Mouse (Mus musculus) liver, postnatal 0 days (tissue): ENCODE results near the gene Cldn14.

Source experiments
- CTCF ChIP-seq: sonication (generic); IDR thresholded peaks from 2 replicates; pipeline ENCODE4 v1.5.1; 2016; ENCODE audit warnings: antibody characterized with exemption, low read depth
- EP300 ChIP-seq: IDR thresholded peaks from 2 replicates; pipeline ENCODE4 v1.6.1; 2016; ENCODE audit warnings: antibody characterized with exemption, low read depth, mild to moderate bottlenecking

- peak; percentile 62 for TF ChIP-seq CTCF
- TF ChIP-seq EP300, result no peak
Observed at GRCm38 (mm10) chr16:93976907-93977306, 31.7 kb downstream of the Cldn14 start.
